Mouse (Mus musculus): ENCODE measurements around the gene Zfp661. TPM values are rescaled to one million over a fixed set of nuclear protein-coding genes. Genes with fewer than 3 reads are reported as not detected.

Gene Zfp661
- total and polyA plus RNA-seq, 2 experiments, result 2.3 to 3.1 TPM

GRCm38 (mm10) chr2:127551078-127551477, 35.8 kb downstream of the Zfp661 start:
- TF ChIP-seq POLR2A (IDR thresholded peaks at IDR 0.05; ENCODE audit: extremely low read depth, insufficient read depth, low read length) (no peak), CTCF (IDR thresholded peaks at IDR 0.05; ENCODE audit: low read depth, low read length) (no peak)
- H3K79me2 ChIP-seq (ENCODE audit: control insufficient read depth, insufficient read depth, low read length), result no peaks in the 10 kb centered on the region
- 57% methylated on average over 5 of the region's 5 CpGs for WGBS
- H3K27ac ChIP-seq (replicated peaks; ENCODE audit: insufficient read depth, low read depth, low read length), result no peak overlapping the region
- H3K27me3 ChIP-seq (ENCODE audit: control insufficient read depth, insufficient read depth, low read length), result no peaks in the 10 kb centered on the region
- DNase-seq (ENCODE audit: extremely low read depth, low read depth, low spot score), result no peak
- H3K36me3 ChIP-seq (ENCODE audit: control insufficient read depth, insufficient read depth, low read length), result no peaks in the 10 kb centered on the region
- no peak overlapping the region for H3K9ac ChIP-seq (ENCODE audit: low read depth, low read length)
- H3K4me1 ChIP-seq (ENCODE audit: control insufficient read depth, insufficient read depth, low read length), result no peaks in the 10 kb centered on the region
- H3K4me3 ChIP-seq (ENCODE audit: insufficient read depth, low read depth, low read length), result no peak overlapping the region

- Histone ChIP-seq H3K27me3 (ENCODE audit: control insufficient read depth, insufficient read depth, low read length) (no peaks in the 10 kb centered on the region), H3K4me1 (ENCODE audit: control insufficient read depth, insufficient read depth, low read length) (no peaks in the 10 kb centered on the region), H3K36me3 (ENCODE audit: control insufficient read depth, insufficient read depth, low read length) (no peaks in the 10 kb centered on the region), H3K9ac (ENCODE audit: low read depth, low read length) (no peak overlapping the region), H3K4me3 (ENCODE audit: insufficient read depth, low read depth, low read length) (no peak overlapping the region), H3K27ac (replicated peaks; ENCODE audit: insufficient read depth, low read depth, low read length) (no peak overlapping the region), H3K79me2 (ENCODE audit: control insufficient read depth, insufficient read depth, low read length) (no peaks in the 10 kb centered on the region)
- no peak for DNase-seq (ENCODE audit: extremely low read depth, low read depth, low spot score)
- WGBS, result 62% methylated on average over 1 of the region's 1 CpGs
- TF ChIP-seq CTCF (IDR thresholded peaks at IDR 0.05; ENCODE audit: low read depth, low read length) (no peak), POLR2A (IDR thresholded peaks at IDR 0.05; ENCODE audit: extremely low read depth, insufficient read depth, low read length) (no peak)
Measured at GRCm38 (mm10) chr2:127550446-127550845, 36.4 kb downstream of the Zfp661 start.

- Histone ChIP-seq H3K27me3 (ENCODE audit: control insufficient read depth, insufficient read depth, low read length) (no peaks in the 10 kb centered on the region), H3K9ac (ENCODE audit: low read depth, low read length) (no peak overlapping the region), H3K27ac (replicated peaks; ENCODE audit: insufficient read depth, low read depth, low read length) (no peak overlapping the region), H3K36me3 (ENCODE audit: control insufficient read depth, insufficient read depth, low read length) (no peaks in the 10 kb centered on the region), H3K4me1 (ENCODE audit: control insufficient read depth, insufficient read depth, low read length) (no peaks in the 10 kb centered on the region), H3K79me2 (ENCODE audit: control insufficient read depth, insufficient read depth, low read length) (no peaks in the 10 kb centered on the region), H3K4me3 (ENCODE audit: insufficient read depth, low read depth, low read length) (no peak overlapping the region)
- DNase-seq (ENCODE audit: extremely low read depth, low read depth, low spot score), result no peak
- TF ChIP-seq CTCF (IDR thresholded peaks at IDR 0.05; ENCODE audit: low read depth, low read length) (no peak), POLR2A (IDR thresholded peaks at IDR 0.05; ENCODE audit: extremely low read depth, insufficient read depth, low read length) (no peak)
Measured at GRCm38 (mm10) chr2:127549711-127550110, 37.2 kb downstream of the Zfp661 start.

- H3K36me3 ChIP-seq (ENCODE audit: control insufficient read depth, insufficient read depth, low read length), result no peaks in the 10 kb centered on the region
- DNase-seq (ENCODE audit: extremely low read depth, low read depth, low spot score), result no peak
- H3K4me3 ChIP-seq (ENCODE audit: insufficient read depth, low read depth, low read length), result no peak overlapping the region
- H3K4me1 ChIP-seq (ENCODE audit: control insufficient read depth, insufficient read depth, low read length), result no peaks in the 10 kb centered on the region
- no peak overlapping the region for H3K9ac ChIP-seq (ENCODE audit: low read depth, low read length)
- H3K27me3 ChIP-seq (ENCODE audit: control insufficient read depth, insufficient read depth, low read length), result no peaks in the 10 kb centered on the region
- 66% methylated on average over 5 of the region's 5 CpGs for WGBS
- no peaks in the 10 kb centered on the region for H3K79me2 ChIP-seq (ENCODE audit: control insufficient read depth, insufficient read depth, low read length)
- no peak overlapping the region for H3K27ac ChIP-seq (replicated peaks; ENCODE audit: insufficient read depth, low read depth, low read length)
- TF ChIP-seq CTCF (IDR thresholded peaks at IDR 0.05; ENCODE audit: low read depth, low read length) (no peak), POLR2A (IDR thresholded peaks at IDR 0.05; ENCODE audit: extremely low read depth, insufficient read depth, low read length) (no peak)
Measured at GRCm38 (mm10) chr2:127548342-127549074, 38.4 kb downstream of the Zfp661 start.

GRCm38 (mm10) chr2:127541697-127542096, 45.2 kb downstream of the Zfp661 start:
- Histone ChIP-seq H3K9ac (ENCODE audit: low read depth, low read length) (no peak overlapping the region), H3K79me2 (ENCODE audit: control insufficient read depth, insufficient read depth, low read length) (no peaks in the 10 kb centered on the region), H3K36me3 (ENCODE audit: control insufficient read depth, insufficient read depth, low read length) (no peaks in the 10 kb centered on the region), H3K4me3 (ENCODE audit: insufficient read depth, low read depth, low read length) (no peak overlapping the region), H3K4me1 (ENCODE audit: control insufficient read depth, insufficient read depth, low read length) (no peaks in the 10 kb centered on the region), H3K27me3 (ENCODE audit: control insufficient read depth, insufficient read depth, low read length) (peaks cover 8% of the 10 kb centered on the region; the same call in 1 of the 2 replicates), H3K27ac (replicated peaks; ENCODE audit: insufficient read depth, low read depth, low read length) (no peak overlapping the region)
- TF ChIP-seq CTCF (IDR thresholded peaks at IDR 0.05; ENCODE audit: low read depth, low read length), result no peak
- no peak for TF ChIP-seq POLR2A (IDR thresholded peaks at IDR 0.05; ENCODE audit: extremely low read depth, insufficient read depth, low read length)
- 73% methylated on average over 2 of the region's 2 CpGs for WGBS
- DNase-seq (ENCODE audit: extremely low read depth, low read depth, low spot score), result no peak

GRCm38 (mm10) chr2:127541185-127541584, 45.7 kb downstream of the Zfp661 start, which contains the start of gene Prom2:
Prom2 (minus strand) TSS chr2:127541467.
- Histone ChIP-seq H3K79me2 (ENCODE audit: control insufficient read depth, insufficient read depth, low read length) (no peaks in the 10 kb centered on the region), H3K4me1 (ENCODE audit: control insufficient read depth, insufficient read depth, low read length) (no peaks in the 10 kb centered on the region), H3K27ac (replicated peaks; ENCODE audit: insufficient read depth, low read depth, low read length) (no peak within 1 kb of the TSS), H3K36me3 (ENCODE audit: control insufficient read depth, insufficient read depth, low read length) (no peaks in the 10 kb centered on the region), H3K9ac (ENCODE audit: low read depth, low read length) (no peak within 1 kb of the TSS), H3K27me3 (ENCODE audit: control insufficient read depth, insufficient read depth, low read length) (peaks cover 8% of the 10 kb centered on the region; the same call in 1 of the 2 replicates), H3K4me3 (ENCODE audit: insufficient read depth, low read depth, low read length) (no peak within 1 kb of the TSS)
- no peak for DNase-seq (ENCODE audit: extremely low read depth, low read depth, low spot score)
- WGBS, result 9% methylated on average over 29 of the region's 29 CpGs
- TF ChIP-seq POLR2A (IDR thresholded peaks at IDR 0.05; ENCODE audit: extremely low read depth, insufficient read depth, low read length) (no peak), CTCF (IDR thresholded peaks at IDR 0.05; ENCODE audit: low read depth, low read length) (no peak)

All from liver, adult 2 months (tissue).